Mouse (Mus musculus) intestine, postnatal 0 days (tissue): ENCODE data around the gene Abhd17c. TPM values are rescaled to one million over a fixed set of nuclear protein-coding genes. Genes with fewer than 3 reads are reported as not detected.
A peak's percentile ranks its signal among the peaks of the same experiment; 100 is the strongest.

Source experiments
- ATAC-seq: fragments of 200-750 bp; cut with Nextera tagmentation; 2 replicates; pipeline ENCODE4 v1.8.0; 2017; ENCODE audit warnings: mild to moderate bottlenecking, moderate TSS enrichment, moderate library complexity
- H3K27ac ChIP-seq: fragments of 300-500 bp; sonication (generic); 2 replicates; pipeline ENCODE4 v1.5.1; 2014; ENCODE audit warnings: mild to moderate bottlenecking, low read depth, low read length, moderate library complexity
- H3K27me3 ChIP-seq: fragments of 300-500 bp; sonication (generic); replicated peaks from 2 replicates; pipeline ENCODE4 v1.6.1; 2014; ENCODE audit warnings: low read length, mixed read lengths; ENCODE audit not compliant: control insufficient read depth, insufficient read depth
- H3K36me3 ChIP-seq: fragments of 300-500 bp; sonication (generic); 2 replicates; pipeline ENCODE4 v1.6.1; 2014; ENCODE audit warnings: mild to moderate bottlenecking, moderate library complexity; ENCODE audit not compliant: control insufficient read depth, insufficient read depth
- H3K4me1 ChIP-seq: fragments of 300-500 bp; sonication (generic); replicated peaks from 2 replicates; pipeline ENCODE4 v1.6.1; 2014; ENCODE audit warnings: antibody characterized with exemption, low read length, mixed read lengths; ENCODE audit not compliant: control insufficient read depth, insufficient read depth
- H3K4me2 ChIP-seq: fragments of 300-500 bp; sonication (generic); replicated peaks from 2 replicates; pipeline ENCODE4 v1.6.1; 2014; ENCODE audit warnings: low read depth, mild to moderate bottlenecking, moderate library complexity
- H3K4me3 ChIP-seq: fragments of 300-500 bp; sonication (generic); 2 replicates; pipeline ENCODE4 v1.5.1; 2014; ENCODE audit warnings: low read depth, low read length
- H3K9ac ChIP-seq: fragments of 300-500 bp; sonication (generic); 2 replicates; pipeline ENCODE4 v1.6.1; 2014; ENCODE audit warnings: mild to moderate bottlenecking, low read depth, low read length
- H3K9me3 ChIP-seq: fragments of 300-500 bp; sonication (generic); 2 replicates; pipeline ENCODE4 v1.6.1; 2016; ENCODE audit warnings: mixed run types; ENCODE audit not compliant: control insufficient read depth
- CTCF ChIP-seq: sonication (generic); IDR thresholded peaks from 2 replicates; pipeline ENCODE4 v1.5.1; 2016; ENCODE audit warnings: low read depth, mild to moderate bottlenecking, control low read depth, antibody characterized with exemption, moderate library complexity
- WGBS: fragments of 180-500 bp; shearing (Covaris S2); extraction: QIAGEN DNeasy Blood & Tissue Kit; methylation state at CpG from one replicate; pipeline ENCODE4 v1.1.7; 2014; 5-methylcytosine and 5-hydroxymethylcytosine counted together
- polyA plus RNA-seq: library from polyadenylated mRNA; unstranded; fragments of >200 nt; fragmentation: Nextera tagmentation; extraction: Ambion mirVana; gene quantifications from 2 replicates; pipeline ENCODE4 v1.2.1, GENCODE M21; 2015

Gene Abhd17c
- 203 and 216 TPM in 2 replicates for polyA plus RNA-seq

DNA sequence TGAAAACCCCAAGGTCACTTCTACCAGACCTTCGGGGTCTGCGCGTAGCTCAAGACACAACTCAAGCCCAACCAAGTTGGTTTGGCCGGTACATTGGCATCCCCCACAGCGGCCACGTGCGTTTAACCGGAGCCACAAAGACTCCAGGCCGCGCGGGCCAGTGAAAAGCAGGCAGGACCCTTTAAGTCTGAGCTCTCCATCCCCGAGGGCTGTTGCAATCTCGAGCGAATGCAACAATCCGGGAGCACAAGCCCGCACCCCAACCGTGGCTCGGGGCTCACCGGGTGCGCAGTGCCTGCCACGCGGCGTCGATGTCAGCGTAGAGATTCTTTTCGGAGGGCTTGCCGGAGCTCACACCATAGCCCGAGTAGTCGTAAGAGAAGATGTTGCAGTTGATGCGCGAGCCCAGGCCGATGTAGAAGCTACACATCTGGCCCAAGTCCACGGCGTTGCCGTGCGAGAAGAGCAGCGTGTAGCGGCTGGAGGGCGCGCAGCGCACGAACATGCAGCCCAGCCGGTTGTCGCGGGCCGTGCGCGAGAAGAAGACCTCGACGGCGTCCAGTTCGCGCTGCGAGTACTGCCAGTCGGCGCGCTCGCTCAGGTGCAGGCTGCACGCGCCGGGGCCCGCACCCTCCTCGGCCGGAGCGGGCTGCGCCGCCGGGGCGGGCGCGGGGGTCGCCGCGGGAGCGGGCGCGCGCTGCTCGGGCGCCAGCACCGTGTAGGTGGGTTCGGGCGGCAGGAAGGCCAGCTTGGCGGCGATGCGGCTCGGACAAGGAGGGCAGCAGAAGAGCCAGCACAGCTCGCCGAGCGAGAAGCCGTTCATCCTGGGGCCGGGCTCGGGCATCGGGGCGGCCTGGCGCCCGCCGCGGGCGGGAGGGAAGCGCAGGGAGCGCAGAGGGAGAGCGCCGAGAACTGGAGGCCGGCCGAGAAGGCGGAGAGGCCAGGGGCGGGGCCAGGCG lies at the start of gene Abhd17c:
TSS of gene Abhd17c (minus strand) at position 893 of the 959 bp plus-strand sequence.
- H3K36me3 ChIP-seq: peaks cover 10% of the 10 kb centered on the region; the same call in 1 of the 2 replicates
- peak within 1 kb of the TSS; percentile 86 for H3K4me3 ChIP-seq
- H3K4me1 ChIP-seq: peaks cover 12% of the 10 kb centered on the region; the same call in 1 of the 2 replicates
- H3K4me2 ChIP-seq: peak within 1 kb of the TSS; percentile 77
- H3K27me3 ChIP-seq: no peaks in the 10 kb centered on the region
- TF ChIP-seq CTCF: no peak
- ATAC-seq: peak; percentile 29
- peak within 1 kb of the TSS; percentile 98 for H3K27ac ChIP-seq
- H3K9ac ChIP-seq: peak within 1 kb of the TSS; percentile 98
- no peaks in the 10 kb centered on the region for H3K9me3 ChIP-seq
- under 1% methylated on average over 96 of the region's 109 CpGs for WGBS

DNA sequence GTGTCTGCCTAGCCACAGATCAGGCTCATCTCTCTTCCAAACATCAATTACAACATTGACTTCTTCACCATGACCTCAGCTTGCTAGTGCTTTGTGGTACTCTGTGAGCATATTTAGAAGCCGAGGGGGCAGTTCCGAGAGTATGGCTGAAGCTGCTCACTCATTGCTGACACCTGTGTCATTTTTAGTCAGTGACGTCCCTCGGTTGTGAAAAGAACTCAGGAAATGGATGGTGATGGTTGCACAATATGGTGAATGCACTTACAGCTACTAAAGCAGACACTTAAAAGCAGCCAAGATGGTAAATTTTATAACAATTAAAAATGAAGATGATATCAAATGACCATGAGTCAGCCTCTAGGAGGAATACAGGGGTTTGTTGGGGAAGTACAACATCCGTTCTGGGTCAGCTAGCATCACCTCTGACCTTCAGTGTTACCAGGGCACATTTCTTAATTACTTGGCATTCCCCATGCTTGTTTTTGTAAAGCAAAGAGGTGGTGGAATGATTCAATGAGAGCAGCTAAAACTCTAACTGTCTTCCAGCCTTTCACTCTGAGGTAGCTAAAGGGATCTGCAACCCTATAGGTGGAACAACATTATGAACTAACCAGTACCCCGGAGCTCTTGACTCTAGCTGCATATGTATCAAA lies 45.6 kb upstream of the Abhd17c start:
- H3K36me3 ChIP-seq: no peaks in the 10 kb centered on the region
- 85% methylated on average over 6 of the region's 6 CpGs for WGBS
- H3K27me3 ChIP-seq: no peaks in the 10 kb centered on the region
- no peak for TF ChIP-seq CTCF
- no peaks in the 10 kb centered on the region for H3K9me3 ChIP-seq
- no peak overlapping the region for H3K9ac ChIP-seq
- no peak for ATAC-seq
- H3K4me1 ChIP-seq: no peaks in the 10 kb centered on the region; the same call in 1 of the 2 replicates
- H3K4me2 ChIP-seq: no peak overlapping the region
- no peak overlapping the region for H3K27ac ChIP-seq
- no peak overlapping the region for H3K4me3 ChIP-seq

DNA sequence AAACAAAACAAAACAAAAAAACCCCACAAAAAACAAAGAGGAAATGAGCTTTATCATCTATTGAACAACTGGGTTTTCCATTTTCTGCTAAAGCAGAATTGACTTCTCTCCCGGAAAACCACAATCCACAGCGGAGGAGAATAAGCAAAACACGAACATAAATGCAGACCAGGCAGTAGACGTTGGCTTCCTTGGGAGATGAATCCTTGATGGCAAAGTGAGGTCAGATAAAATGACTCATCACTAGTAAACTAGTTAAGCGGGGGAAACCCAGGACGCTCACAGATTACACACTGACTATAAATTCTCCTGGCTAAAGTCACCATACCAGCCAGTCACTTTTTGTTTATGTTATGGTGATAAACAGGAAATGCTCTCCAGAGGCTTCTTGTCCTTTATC lies 44.5 kb upstream of the Abhd17c start:
- H3K9ac ChIP-seq: no peak overlapping the region
- WGBS: 58% methylated on average over 6 of the region's 6 CpGs
- TF ChIP-seq CTCF: no peak

DNA sequence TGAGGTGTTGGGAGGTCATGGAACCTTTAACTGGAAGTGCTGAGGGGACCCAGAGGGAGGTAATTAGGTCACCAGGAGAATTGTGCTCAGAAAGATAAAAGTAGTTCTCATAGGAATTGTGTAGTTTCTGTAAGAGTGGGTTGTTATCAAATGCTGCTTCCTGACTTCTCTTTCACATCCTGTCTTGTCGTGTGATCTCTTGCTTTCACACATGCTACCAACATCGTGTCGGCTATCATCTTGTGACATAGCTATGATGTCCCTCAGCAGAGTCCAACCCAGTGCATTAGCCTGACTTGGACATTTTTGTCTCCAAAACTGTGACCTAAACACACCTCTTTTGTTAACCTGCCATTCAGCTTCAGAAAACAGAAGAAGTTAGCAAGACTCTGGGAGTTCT lies 40.6 kb upstream of the Abhd17c start:
- Histone ChIP-seq H3K4me3 (no peak overlapping the region), H3K27me3 (no peaks in the 10 kb centered on the region), H3K4me1 (0 out of 2 replicates have a peak, but pooled peaks cover 3% of the 10 kb centered on the region), H3K4me2 (no peak overlapping the region), H3K9me3 (no peaks in the 10 kb centered on the region), H3K9ac (no peak overlapping the region), H3K27ac (no peak overlapping the region), H3K36me3 (no peaks in the 10 kb centered on the region)
- 87% methylated on average over 3 of the region's 3 CpGs for WGBS
- ATAC-seq: no peak
- TF ChIP-seq CTCF: no peak

More for the DNA sequence above, 44.5 kb upstream of the Abhd17c start:
- no peaks in the 10 kb centered on the region for H3K36me3 ChIP-seq
- no peak overlapping the region for H3K4me2 ChIP-seq
- ATAC-seq: no peak
- no peak overlapping the region for H3K4me3 ChIP-seq
- no peak overlapping the region for H3K27ac ChIP-seq
- no peaks in the 10 kb centered on the region; the same call in 1 of the 2 replicates for H3K4me1 ChIP-seq
- H3K9me3 ChIP-seq: no peaks in the 10 kb centered on the region
- no peaks in the 10 kb centered on the region for H3K27me3 ChIP-seq

DNA sequence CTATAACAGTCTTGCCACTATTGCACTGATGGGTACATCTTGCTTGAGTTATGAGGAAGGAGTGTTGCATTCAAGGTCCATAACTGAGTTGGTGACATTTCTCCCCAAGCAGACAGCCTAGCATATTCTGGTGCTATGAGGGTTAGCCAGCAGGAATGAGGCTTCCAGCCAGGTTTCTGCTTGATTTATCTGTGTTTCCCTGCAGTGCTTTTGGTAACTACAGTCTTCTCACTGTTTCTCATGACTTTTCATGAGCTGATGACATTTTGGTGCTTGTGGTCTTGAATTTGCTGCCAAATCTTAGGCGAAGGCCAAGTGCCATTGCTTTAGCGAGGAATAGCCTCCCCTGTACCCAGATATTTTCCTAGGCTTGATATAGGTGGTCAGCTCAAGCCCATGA lies 39.8 kb upstream of the Abhd17c start:
- no peak for ATAC-seq
- Histone ChIP-seq H3K27ac (no peak overlapping the region), H3K27me3 (no peaks in the 10 kb centered on the region), H3K9ac (no peak overlapping the region), H3K4me1 (0 out of 2 replicates have a peak, but pooled peaks cover 5% of the 10 kb centered on the region), H3K4me2 (no peak overlapping the region), H3K9me3 (no peaks in the 10 kb centered on the region), H3K4me3 (no peak overlapping the region), H3K36me3 (no peaks in the 10 kb centered on the region)
- TF ChIP-seq CTCF: no peak
- 90% methylated on average over 2 of the region's 2 CpGs for WGBS

DNA sequence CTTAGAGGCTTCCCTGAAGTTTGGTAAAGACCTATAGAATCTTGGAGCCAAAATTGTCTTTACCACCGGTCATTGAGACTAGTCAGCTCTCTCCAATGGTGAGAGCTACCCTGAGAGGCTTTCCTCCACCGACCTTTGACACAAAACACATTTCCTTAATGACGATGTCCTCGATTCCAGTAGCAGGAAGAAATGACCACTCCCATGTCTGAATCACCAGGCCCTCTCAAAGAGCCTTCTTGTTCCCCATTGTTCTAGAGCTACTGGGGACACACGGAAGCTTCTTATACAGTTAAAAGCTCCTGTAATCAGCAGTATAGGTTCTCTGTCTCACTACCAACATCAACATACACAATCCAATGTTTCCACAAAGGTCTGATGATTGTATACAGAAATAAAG lies 36.5 kb upstream of the Abhd17c start:
- WGBS: 37% methylated on average over 5 of the region's 5 CpGs

More for the DNA sequence above, 36.5 kb upstream of the Abhd17c start:
- 0 out of 2 replicates have a peak overlapping the region, but pooled peaks have one; percentile 22 for H3K27ac ChIP-seq
- no peaks in the 10 kb centered on the region for H3K36me3 ChIP-seq
- H3K9me3 ChIP-seq: no peaks in the 10 kb centered on the region
- no peaks in the 10 kb centered on the region for H3K27me3 ChIP-seq
- no peak overlapping the region for H3K4me2 ChIP-seq
- ATAC-seq: peak; percentile 73; the same call in 1 of the 2 replicates
- H3K4me1 ChIP-seq: 0 out of 2 replicates have a peak, but pooled peaks cover 5% of the 10 kb centered on the region
- no peak overlapping the region for H3K4me3 ChIP-seq
- no peak overlapping the region for H3K9ac ChIP-seq
- TF ChIP-seq CTCF: no peak
